Mouse (Mus musculus) v-Abl transformed pro-B cells (cell line): ENCODE results near the gene Timmdc1.

ENCODE experiments used
- in situ Hi-C, 2 experiments: fragments of 400-800 bp; cut with MboI; formaldehyde crosslinking; loops; one replicate each; pipeline ENCODE4 v1.15.1; 2025; ENCODE audit not compliant: unreplicated experiment in 2 of 2

Gene Timmdc1

DNA sequence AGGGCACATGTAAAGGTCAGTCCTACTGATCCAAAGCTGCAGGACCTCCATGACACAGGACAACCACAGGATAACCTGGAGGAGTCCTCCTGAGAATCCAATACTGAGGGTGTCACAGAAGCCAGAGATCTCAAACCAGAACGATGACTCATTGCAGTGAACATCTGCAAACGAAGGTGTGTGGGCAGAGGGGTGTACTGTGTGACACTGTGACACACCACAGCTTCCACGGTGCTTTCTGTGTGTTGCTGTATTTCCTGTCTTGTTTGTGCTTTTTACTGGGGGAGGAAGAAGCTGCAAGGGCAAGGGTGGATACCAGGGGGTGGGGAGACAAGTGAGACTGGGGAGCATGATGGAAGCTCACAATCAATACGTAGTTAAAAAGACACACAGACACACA is 18.9 kb downstream of the Timmdc1 start:
- in situ Hi-C loops = loop anchor here (10.0 to 25.0 kb wide), 5 partner anchors 416 to 1416 kb away; partner anchors contain the start of genes Gsk3b (in 2 of the 2), Gtf2e1 (in 2 of the 2), Rabl3 (in 2 of the 2) and Gm36028 (in 1 of the 2)

DNA sequence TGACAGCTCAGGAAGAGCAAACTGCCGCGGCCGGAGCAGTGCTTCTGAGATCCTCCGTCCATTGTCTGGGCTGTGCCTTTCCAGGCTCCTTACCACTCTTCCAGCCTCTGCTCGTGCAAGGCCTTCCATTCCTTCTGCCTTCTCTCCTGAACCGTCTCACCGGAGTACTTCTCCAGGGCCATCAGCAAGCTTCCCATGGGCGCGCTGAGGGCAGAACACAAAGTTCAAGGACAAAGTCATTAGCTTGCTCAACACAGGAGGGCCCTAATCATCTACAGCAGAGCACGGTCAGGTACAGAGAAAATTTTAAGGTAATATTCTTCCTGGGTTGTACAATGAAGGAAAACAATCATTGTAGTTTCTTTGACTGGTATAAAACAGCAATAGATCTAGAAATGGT is 20.0 kb downstream of the Timmdc1 start:
- in situ Hi-C loops = loop anchor here (10.0 to 25.0 kb wide), 5 partner anchors 415 to 1415 kb away; partner anchors contain the start of genes Gsk3b (in 2 of the 2), Gtf2e1 (in 2 of the 2), Rabl3 (in 2 of the 2) and Gm36028 (in 1 of the 2)

DNA sequence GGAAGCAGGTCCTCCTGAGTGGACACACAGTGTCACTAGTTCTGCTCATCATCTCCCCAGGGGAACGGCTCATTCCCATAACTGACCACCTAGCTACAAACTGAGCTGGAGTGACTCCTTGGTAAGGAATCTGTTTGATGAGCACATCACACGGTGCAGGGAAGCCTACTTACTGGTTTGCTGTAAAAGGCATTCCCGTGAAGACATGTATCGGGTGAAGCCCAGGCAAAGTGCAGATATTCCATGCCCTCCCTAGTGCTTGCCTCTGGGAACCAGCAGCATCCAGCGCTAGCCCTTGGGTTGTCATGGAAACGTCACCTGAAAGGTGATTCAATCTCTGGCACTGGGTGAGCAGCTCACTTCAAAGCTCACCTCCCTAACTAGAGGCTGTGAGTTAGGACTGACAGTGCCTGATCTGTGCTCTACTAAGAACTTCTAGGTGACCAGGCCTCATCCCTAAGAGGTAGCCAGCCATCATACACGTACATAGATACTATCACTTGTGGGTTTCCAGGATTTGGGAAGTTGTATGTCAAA is 25.8 kb downstream of the Timmdc1 start:
- in situ Hi-C loops = loop anchor here in 1 of 2 experiments (10.0 to 25.0 kb wide), 2 partner anchors 509 to 812 kb away; no protein-coding TSS in a partner anchor

DNA sequence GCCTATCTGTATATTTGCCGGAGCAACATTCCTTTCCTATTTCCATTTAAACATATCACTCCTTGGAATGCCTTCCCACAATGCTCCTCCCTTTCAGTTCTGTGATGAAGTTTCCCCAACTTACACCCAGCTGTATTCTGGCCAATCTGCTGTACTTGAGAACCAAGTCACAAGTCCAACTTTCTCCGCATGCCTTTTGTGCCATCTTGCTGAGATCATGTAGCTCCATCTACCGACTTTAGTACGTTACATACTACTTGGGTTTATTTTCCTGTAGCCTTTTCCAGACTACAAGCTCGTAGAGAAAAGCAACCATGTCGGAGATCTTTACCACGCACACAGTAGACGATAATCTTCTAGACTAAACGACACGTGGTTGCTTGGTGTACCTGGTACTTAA is 28.6 kb downstream of the Timmdc1 start:
- in situ Hi-C loops = loop anchor here in 1 of 2 experiments (10.0 to 25.0 kb wide), 2 partner anchors 507 to 809 kb away; no protein-coding TSS in a partner anchor

DNA sequence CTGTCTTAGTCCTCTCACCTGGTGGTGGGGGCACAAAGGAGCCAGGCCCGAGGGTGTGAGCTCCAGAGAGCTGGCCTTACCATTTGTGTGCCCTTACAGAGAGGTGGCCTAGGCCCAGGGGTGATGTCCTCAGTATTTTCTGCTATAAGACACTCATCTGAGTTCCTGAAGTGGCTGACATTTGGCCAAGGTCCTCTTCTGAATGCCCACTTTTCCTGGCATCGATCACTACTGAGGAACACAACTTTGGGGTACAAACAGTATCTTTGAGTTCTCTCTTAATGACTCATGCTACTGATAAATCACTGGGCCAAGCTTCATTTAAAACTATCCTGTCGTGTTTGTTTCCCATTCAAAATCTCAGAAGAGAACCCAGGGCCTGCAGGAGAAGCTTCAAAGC is 29.9 kb downstream of the Timmdc1 start:
- in situ Hi-C loops = loop anchor here in 1 of 2 experiments (10.0 to 25.0 kb wide), 2 partner anchors 505 to 808 kb away; no protein-coding TSS in a partner anchor

DNA sequence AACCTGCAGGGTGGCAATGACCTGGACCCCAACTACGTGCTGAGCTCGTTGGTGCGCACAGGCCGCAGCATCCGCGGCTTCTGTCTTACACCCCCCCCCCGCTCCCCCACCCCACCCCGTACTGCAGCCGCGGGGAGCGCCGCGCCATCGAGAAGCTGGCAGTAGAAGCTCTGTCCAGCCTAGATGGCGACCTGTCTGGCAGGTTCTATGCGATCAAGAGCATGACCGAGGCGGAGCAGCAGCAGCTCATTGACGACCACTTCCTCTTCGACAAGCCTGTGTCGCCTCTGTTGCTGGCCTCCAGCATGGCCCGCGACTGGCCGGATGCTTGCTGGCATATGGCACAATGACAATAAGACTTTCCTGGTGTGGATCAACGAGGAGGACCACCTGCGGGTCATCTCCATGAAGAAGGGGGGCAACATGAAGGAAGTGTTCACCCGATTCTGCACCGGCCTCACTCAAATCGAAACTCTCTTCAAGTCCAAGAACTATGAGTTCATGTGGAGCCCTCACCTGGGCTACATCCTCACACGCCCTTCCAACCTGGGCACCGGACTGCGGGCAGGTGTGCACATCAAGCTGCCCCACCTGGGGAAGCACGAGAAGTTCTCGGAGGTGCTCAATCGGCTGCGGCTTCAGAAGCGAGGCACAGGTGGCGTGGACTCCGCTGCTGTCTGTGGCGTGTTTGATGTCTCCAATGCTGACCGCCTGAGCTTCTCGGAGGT is 38.7 kb downstream of the Timmdc1 start:
- in situ Hi-C loops = loop anchor here (5.0 to 25.0 kb wide), 3 partner anchors 106 to 496 kb away; partner anchors contain the start of genes Cox17 (in 1 of the 2) and Gm21987 (in 1 of the 2)

DNA sequence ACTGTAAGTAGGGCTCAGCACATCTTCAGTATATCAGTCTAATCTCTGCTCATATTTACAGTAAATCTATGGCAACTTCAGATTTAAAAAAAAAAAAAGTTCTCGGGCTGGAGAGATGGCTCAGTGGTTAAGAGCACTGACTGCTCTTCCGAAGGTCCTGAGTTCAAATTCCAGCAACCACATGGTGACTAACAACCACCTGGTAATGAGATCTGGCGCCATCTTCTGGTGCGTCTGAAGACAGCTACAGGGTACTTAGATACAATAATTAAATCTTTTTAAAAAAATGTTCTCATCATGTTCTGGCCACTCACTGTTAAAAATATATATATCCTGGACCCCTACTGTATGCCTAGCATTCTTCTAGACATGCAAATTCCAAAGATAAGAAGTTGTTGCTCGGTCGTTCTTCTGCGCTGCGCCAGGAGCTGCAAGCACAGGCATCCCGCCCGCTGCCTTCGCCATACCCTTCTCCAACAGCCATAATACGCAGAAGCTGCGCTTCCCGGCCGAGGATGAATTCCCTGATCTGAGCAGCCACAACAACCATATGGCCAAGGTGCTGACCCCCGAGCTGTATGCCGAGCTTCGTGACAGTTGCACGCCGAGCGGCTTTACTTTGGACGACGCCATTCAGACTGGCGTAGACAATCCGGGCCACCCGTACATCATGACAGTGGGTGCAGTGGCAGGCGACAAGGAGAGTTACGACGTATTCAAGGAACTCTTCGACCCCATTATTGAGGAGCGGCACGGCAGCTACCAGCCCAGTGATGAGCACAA is 39.5 kb downstream of the Timmdc1 start:
- in situ Hi-C loops = loop anchor here (5.0 to 25.0 kb wide), 3 partner anchors 106 to 496 kb away; partner anchors contain the start of genes Cox17 (in 1 of the 2) and Gm21987 (in 1 of the 2)

DNA sequence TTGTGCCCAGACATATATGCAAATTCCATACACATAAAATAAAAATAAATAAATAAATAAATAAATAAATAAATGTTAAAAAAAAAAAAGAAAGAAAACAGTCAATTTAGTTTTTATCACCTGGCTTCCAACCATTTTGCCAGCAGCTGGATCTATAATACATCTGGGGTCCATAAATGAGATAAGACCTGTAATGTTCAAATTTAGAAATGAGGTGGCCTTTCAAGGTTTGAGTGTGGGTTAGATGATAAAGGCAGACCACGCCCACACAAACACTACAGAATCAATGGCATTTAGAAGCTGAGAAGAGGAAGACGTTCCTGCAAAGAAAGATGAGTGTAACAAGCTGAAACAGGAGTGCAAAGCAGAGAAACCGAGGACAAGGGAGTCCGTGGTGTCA is 41.1 kb downstream of the Timmdc1 start:
- in situ Hi-C loops = loop anchor here (5.0 to 25.0 kb wide), 3 partner anchors 104 to 494 kb away; partner anchors contain the start of genes Cox17 (in 1 of the 2) and Gm21987 (in 1 of the 2)

DNA sequence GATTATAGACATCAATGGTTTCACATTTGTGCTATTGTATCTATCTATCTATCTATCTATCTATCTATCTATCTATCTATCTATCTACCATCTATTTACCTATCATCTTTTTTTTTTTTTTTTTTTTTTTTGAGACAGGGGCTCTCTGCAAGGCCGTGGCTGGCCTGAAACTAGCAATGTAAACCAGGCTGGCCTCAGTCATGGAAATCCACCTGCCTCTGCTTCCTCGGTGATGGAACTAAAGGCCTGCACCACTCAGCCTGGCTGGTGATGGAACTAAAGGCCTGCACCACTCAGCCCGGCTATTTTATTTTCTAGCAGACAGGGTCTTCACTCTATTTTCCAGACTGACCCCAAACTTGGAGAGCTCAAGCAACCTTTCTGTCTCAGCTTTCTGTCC is 44.2 kb downstream of the Timmdc1 start:
- in situ Hi-C loops = loop anchor here in 1 of 2 experiments (25.0 kb wide), 1 partner anchor 491 kb away; no protein-coding TSS in a partner anchor

DNA sequence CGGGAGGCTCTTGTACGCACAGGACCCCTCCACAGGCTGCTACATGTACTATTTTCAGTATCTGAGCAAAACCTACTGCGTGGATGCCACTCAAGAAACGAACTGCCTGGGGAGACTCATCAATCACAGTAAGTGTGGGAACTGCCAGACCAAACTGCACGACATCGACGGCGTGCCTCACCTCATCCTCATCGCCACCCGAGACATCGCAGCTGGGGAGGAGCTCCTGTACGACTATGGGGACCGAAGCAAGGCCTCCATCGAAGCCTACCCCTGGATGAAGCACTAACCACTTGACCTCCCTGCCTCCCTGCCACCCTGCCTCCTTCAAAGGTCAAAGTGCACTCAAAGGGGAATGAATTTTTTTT is 45.2 kb downstream of the Timmdc1 start:
- in situ Hi-C loops = loop anchor here in 1 of 2 experiments (25.0 kb wide), 1 partner anchor 490 kb away; no protein-coding TSS in a partner anchor

DNA sequence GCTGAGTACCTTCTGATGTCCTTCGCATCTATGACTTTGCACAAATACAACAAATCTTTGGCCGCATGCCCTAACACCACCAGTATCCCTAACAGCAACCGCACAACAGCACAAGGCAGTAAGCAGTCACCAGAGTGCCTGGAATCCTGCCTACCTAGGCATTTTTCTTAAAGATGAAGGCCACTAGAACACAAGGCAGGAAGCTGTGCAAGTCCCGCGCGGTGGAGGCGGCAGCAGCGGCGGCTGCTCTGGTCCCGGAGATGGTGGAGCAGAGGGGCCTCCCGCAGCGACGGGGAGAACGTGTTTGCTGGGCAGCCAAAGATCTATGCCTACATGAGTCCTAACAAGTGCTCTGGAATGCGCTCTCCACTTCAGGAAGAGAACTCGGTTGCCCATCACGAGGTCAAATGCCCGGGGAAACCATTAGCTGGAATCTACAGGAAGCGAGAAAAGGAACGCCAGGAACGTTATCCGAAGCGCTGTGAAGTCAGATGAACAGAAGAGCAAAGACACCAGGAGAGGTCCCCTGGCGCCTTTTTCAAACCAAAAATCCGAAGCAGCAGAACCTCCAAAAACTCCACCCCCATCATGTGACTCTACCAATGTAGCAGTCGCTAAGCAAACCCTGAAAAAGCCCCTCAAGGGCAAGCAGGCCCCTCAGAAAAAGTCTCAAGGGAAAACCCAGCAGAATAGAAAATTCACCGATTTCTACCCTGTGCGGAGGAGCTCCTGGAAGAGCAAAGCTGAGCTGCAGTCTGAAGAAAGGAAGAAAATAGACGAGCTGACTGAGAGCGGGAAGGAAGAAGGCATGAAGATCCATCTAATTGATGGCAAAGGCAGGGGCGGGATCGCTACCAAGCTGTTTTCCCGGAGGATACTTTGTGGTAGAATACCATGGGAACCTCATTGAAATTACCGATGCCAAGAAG is 45.9 kb downstream of the Timmdc1 start:
- in situ Hi-C loops = loop anchor here in 1 of 2 experiments (25.0 kb wide), 1 partner anchor 489 kb away; no protein-coding TSS in a partner anchor

DNA sequence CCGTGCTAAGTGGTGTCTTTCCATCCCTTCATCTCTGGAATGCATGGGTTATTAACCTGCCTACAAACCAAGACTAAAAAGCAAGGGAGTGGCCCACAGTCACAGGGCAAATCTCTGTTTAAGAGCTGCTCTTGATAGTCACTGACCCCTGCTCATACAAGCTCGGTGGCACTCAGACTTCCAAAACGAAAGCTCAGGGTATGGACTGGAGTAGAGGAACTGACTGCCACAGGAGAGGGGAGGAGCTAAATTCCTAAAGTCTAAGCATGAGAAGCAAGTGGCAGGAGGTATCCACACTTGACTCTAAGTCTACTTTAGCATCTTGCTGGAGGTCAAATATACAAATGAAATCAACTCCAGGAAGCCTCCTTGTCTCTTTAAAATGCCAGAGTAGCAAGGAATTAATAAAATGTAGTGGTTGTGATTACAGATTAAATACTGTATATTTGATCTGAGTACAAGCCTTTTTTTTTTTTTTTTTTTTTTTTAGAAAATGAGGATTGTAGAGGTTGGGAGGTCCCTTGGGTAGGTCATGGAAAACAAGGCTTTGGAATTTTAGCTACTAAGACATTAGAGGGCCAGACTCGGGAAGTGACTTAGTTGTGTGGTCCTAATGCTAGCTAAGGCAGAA is 46.7 kb downstream of the Timmdc1 start:
- in situ Hi-C loops = loop anchor here in 1 of 2 experiments (25.0 kb wide), 1 partner anchor 488 kb away; no protein-coding TSS in a partner anchor

DNA sequence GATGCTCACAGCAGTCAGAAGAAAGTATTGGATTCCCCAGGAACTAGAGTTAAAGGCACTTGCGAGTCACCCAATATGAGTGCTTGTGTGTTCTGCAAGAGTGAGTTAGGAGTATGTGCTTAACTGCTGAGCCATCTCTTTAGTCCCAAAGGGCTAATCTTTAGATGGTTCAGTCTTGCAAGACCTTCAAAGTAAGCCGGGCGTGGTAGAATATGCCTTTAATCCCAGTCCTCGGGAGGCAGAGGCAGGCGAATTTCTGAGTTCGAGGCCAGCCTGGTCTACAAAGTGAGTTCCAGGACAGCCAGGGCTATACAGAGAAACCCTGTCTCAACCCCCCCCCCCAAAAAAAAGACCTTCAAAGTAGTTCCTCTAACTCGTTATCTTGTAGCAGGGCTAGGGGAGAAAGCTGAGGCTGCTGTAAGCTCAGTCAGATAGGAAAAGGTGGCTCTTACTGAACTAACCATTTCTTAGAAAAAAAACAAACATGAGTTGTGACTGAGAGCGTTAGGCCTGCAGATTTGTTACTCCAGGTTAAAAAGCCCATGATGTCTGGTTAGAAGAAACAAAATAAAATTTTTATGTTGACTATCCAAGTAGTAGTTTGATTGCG is 47.7 kb downstream of the Timmdc1 start:
- in situ Hi-C loops = loop anchor here in 1 of 2 experiments (25.0 kb wide), 1 partner anchor 487 kb away; no protein-coding TSS in a partner anchor

DNA sequence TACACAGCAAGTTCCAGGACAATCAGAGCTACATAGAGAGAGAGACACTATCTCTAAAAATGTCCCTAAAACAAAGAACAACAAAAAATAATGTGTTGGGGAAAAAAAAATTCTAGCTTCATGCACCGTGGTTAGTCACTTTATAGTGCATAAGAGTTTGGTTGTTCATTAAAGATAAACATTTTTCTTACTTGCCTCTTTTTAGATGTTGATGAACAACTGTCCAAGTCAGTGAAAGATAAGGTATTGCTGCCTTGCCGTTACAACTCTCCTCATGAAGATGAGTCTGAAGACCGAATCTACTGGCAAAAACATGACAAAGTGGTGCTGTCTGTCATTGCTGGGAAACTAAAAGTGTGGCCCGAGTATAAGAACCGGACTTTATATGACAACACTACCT is 48.8 kb downstream of the Timmdc1 start:
- in situ Hi-C loops = no loop called here

DNA sequence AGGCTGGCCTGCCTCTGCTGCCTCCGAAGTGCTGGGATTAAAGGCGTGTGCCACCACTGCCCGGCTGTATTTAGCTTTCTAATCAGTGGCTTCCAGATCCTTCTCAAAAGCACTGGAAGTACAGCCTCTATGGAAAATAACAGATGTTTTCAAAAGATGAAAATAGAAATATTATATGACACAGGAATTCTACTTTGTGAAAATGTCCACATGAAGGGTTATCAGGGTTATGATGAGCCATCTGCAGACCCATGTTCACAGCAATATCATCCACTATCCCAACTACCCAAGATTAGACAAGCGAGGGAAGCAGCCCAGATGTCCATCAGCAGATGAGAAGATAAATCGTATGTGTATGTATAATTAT is 50.0 kb downstream of the Timmdc1 start:
- in situ Hi-C loops = no loop called here

DNA sequence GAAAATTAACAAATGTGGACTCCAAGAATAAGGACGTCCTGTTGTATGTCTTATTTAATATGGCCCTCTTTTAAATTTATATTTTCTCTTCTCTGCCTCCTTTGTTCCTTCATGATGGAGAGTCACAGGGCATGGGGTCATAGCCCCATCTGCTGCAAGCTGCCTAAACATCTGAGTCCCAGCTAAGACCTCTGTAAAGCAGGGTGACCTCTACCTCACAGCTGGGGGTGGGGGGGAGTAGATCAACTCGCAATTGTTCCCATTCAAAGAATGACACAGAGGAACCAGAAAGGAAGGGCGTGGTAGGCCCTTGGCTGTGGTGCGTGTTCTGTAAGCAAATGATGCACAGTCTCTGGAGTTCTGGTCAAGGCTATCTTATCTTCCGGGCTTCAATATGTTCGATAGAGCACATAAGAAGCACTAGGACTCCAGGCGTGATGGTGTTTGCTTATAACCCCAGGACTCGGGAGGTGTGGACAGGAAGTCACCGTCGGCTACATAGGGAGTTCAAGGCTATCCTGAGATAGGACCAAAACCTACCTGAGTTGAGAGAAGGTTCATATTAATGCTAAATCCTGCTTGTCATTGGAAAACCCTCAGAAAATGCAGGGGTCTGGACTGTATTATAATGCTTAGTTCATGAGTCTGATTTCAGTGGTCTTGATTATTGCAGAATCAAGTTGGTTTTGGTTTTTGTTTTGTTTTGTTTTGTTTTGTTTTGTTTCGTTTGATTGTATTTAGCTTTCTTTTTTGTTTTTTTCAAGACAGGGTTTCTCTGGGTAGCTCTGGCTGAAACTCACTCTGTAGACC is 50.6 kb downstream of the Timmdc1 start:
- in situ Hi-C loops = no loop called here

DNA sequence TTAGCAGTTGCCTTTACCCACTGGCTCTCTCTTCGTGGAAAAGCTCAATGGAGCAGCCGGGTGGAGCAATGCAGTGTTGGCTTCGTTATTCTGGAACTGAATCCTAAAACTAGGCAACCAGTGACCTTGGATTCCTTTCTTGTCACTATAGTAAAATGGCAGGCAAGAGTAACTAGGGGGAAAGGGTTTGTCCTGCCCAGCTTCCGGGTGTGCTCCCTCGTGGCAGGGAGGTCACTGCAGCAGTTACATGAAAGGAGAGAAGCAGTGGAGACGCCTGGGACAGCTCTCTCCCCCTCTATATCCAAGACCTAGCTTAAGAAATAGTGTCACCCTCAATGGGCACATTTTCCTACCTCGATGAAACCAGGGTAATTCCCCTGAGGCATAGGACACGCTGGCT is 53.0 kb downstream of the Timmdc1 start:
- in situ Hi-C loops = loop anchor here in 1 of 2 experiments (10.0 kb wide), 1 partner anchor 95 kb away; no protein-coding TSS in a partner anchor

DNA sequence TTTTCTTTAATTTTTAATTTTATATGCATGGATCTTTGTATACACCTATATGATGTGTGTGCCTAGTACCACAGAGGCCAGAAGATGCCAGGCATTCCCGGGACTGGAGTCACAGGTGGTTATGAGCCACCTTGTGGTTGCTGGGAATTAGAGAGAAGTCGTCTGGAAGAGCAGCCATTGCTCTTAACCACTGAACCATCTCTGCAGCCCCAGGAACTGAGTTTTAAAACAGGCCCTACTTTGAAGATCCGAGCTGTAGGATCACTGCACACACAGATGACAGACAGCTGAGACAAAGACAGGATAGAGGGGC is 53.8 kb downstream of the Timmdc1 start:
- in situ Hi-C loops = loop anchor here in 1 of 2 experiments (10.0 kb wide), 1 partner anchor 94 kb away; no protein-coding TSS in a partner anchor
